Mouse (Mus musculus) lung, postnatal 10 days (tissue): ENCODE measurements at regions not wholly inside any gene's neighbourhood (a gene's known extent, or its start where the extent isn't known, plus 50 kb on each side); places are given as distances from the start of the nearest gene placed in this dataset.

Experiments used
- DNase-seq: peaks from one replicate; pipeline ENCODE4 v3.0.0; 2021

DNA sequence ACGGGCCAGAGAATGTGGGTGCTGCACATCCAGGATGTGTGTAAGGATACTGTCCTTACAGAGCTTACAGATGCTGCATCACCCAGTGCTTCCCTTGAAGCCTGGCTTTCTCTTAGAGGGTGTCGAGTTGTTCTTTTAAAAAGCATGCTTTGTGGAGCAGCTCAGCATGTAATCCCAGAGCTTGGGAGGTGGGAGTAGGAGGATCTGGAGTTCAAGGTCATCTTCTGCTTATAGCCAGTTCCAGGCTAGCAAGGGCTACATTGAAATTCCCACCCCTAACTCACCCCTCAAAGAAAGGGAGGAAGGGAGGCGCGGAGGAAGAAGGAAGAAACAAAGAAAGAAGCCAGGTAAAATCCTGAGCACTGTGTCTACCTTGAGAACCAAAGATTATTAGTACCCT is 76.0 kb upstream of the Gadd45a start:
- DNase-seq: no peak

- no peak for DNase-seq
These were observed 75.1 kb upstream of the Gadd45a start for GRCm38 (mm10) chr6:67112311-67112710.

DNA sequence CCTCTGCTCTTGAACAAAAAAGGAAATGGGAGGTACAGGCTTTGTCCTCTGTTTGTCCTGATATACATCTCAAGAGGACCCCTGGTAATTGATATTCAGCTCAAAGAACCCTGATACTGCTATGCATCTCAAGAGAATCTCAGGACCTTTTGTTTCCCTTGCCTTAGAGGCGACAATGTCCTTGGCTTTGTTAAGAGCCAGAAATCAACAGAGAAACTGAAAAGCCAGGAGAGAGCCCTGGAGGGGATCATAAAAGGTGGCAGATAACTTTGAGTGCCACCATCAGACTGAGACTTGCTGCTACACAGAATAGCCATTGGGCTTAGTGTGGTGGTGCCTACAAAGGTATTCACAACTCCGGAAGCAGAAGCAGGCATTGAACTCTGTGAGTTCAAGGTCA is 74.3 kb upstream of the Gadd45a start:
- no peak for DNase-seq

DNA sequence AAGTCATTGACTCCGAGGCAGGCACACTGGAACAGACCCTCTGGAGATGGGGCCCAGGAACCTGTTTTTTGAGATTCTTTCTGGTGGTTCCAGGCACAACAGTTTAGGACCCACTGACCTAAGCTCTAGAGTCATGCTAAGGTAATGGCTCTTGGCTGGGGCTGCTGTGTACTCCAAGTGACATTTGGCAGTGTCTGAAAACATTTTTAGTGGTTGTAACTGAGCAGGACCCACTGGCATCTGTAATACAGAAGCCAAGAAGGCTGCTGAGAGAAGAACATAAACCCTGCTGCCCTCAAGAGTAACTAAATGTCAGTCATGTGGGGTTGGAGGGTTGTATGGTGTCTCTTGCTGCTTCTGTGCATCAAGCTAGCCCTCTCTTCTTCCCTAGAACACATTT is 73.1 kb upstream of the Gadd45a start:
- DNase-seq: no peak

- DNase-seq: no peak
These were observed 72.5 kb upstream of the Gadd45a start for GRCm38 (mm10) chr6:67109774-67110173.

- no peak for DNase-seq
These were observed 70.3 kb upstream of the Gadd45a start for GRCm38 (mm10) chr6:67107517-67107916.

GRCm38 (mm10) chr6:67106493-67106892 is 69.2 kb upstream of the Gadd45a start:
- DNase-seq: no peak

DNA sequence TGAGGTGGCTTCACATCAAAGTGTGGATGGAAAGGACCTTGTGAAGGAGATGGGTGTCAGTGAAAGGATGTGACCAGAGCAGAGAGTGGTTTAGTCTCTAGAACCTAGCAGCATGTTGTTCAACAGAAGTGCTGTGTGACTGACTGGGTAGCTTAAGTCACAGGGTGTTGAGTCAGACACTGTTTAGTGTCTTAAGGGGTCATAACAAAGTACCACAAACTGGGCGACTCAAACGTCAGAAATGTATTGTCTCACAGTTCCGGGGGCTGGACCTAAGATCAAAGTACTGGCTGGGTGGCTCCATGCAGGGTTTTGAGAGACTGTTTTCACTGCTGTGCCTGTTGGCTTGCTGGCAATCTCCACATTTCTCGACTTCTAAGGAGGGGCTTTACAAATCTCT is 68.1 kb upstream of the Gadd45a start:
- DNase-seq: no peak

GRCm38 (mm10) chr6:67104205-67104604 is 66.9 kb upstream of the Gadd45a start:
- DNase-seq: no peak

DNA sequence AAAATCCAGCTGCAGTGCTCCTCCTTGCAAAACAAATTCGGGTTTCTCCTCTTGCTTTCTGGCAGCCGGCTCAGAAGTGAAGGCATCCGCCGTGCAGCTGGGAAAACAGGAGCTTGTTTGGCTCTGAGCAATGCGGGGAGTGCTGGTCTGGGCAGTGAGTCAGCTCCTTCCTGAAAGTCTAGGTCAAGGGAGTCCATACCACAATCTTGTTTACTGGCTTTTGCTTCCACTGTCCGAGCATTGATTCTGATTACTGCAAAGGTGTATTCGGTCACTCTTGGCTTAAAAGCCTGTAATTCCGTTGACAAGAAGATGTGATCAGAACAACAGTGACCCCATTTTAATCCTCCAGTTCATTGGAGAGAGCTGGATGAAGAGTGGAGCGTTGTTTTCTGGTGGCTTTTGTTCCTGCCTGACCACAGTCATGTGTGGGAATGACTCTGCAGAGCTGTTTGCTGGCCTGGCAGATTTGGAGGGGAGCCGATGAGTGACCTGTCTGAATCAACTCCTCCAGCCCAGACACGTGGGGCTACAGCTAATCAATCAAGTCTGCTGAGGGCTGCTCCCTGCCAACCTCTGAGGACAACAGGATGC is 65.4 kb upstream of the Gadd45a start:
- DNase-seq: peak; percentile 73

DNA sequence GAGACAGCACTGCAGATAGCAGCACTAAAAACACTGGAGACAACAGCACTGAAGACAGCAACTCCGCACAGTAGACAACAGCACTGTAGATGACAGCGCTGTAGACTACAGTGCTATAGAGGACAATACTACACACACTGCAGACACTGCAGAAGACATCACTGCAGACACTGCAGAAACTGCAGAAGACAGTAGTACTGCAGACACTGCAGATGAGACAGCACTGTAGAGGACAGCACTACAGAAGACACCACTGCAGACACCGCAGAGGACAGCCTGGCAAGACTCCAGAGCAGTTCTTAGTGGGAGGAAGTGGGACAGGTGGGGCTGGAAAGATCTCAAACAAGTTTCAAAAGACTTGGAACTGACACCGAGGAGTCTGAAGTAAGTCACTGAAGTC is 64.8 kb upstream of the Gadd45a start:
- DNase-seq: peak; percentile 53

DNA sequence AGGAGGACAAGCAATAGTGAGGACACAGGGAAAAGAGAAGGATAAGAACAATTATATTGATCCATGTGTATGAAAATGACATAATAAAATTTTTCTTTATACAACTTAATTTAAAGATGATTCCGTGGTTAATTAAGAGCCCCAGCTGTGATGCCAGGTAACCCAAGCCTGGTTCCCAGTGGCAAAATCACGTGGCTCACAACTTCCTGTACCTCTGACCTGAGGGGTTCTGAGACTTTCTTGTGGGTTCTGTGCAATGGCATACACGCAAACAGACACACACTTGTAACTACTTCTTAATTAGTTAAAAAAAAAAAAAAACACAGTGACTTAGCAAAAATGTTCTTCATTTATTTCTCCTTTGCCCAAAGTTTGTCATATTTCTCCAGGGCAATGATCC is 57.2 kb upstream of the Gadd45a start:
- DNase-seq: no peak

DNA sequence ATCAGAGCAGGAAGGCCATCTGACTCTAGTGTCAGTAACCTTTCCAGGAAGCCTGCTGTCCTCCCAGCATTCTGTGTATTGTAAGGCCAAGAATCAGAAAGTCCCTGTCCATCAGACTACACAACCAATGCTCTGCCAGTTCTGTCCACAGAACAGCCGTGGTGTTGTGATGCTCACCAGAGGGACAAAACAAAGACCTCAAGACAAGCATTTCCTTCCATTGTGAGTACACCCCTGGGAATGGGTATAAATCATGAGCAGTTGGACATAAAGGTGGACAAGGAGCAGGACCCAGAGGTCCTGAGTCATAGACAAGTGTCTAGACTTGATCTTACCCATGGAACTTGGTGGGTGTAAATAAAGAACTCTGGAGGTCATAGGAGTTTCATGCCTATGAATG is 55.9 kb upstream of the Gadd45a start:
- DNase-seq: no peak

DNA sequence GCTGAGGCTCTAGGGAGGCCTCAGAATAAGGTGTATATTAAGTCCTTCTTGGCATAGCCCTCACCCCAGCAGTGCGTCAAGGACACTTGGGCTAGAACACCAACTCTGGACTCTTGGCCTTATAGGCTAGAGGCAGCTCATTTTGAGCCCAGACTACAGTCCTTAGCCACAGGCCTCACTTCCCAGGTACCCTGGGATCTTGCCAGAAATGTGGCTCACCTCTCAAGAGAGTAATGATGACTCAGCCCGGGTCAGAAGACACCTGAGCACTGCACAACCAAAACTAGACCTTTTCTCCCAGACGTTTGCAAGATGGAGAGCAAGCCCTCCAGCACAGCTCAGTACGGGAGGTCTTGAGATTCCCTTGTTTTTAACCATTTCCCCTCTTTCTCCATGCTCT is 52.9 kb upstream of the Gadd45a start:
- no peak for DNase-seq

DNA sequence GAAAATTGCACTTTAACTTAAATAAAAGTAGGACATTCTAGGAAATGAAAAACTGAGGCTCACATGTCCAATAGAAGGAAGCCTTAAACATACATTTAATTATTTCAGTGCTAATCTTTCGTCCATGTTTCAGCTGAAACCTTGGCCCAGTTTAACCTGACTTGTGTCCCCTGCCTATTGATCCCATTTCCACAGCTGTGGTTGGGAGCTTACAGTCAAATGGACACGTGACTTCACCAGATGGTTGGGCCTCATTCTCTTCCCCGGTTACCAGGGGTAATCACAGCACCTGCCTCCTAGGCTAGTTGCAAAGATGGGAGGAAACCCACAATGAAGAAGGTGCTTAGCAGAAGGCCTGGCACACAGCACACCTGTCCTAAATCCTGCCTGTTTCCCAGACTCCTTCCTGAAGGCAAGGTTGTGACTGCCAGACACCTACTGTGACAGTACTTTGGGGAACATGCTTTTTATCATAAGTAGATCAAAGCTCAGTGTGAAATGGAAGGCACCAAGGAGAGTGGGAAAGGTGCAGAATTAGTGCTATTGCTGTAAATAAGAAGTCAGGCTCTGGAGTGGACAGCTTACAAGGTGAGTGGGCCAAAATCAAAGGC is 52.4 kb upstream of the Gadd45a start:
- DNase-seq: no peak

DNA sequence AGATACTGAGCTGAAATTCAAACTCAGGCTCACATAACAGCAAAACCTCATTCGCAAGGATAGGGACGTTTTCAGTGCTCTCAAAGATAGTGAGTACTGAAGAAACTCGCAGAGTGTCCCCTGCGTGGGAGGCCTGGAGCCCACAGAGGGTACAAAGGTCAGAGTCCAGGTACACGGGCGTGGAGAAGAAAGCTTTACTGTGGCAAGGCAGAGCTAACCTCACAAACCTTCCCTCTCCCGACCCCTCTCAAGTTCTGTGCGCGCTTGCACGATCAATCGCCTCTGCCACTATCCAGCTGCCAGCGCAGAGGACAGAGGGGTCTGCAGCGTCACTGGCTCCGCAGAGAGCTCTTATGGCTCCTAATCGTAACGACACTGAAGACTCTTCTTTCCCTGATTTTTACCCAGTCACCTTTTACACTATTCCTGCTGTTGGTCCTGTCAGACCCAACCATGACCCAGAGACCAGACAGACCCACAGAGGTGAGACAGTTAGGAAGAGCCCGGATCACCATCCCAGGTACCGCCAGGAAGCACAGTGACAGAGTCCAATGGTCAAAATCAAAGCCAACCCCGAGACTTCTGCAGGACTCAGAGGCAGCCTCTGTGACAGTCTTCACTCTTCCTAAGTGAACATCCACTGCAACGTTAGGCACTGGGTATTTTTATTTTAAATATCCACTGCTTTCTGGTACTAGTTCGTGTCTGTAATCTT is 51.6 kb upstream of the Gadd45a start:
- DNase-seq: no peak

GRCm38 (mm10) chr6:67087837-67088440 is 50.7 kb upstream of the Gadd45a start:
- no peak for DNase-seq

DNA sequence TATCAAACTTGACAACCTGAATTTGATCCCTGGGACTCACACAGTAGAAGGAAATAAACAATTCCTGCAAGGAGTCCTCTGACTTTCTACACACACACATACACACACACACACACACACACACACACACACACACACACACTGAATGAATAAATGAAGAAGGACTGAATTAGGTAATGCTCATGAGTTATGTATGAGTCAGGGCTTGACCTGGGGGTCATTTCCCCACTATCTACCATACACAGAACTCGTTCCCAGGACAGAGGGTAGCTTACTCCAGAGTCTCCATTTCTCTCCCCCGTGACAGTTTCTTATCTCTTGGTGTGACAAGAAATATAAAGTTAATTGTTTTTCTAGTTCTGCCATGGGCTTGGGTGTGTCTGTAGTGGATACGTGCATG is 50.1 kb upstream of the Gadd45a start:
- no peak for DNase-seq
